Mouse (Mus musculus) lung, adult 2 months (tissue): ENCODE results near the gene Specc1. TPM values are rescaled to one million over a fixed set of nuclear protein-coding genes. Genes with fewer than 3 reads are reported as not detected.

ENCODE experiments used
- DNase-seq: peaks from one replicate; pipeline ENCODE4 v3.0.0; 2022
- H3K4me1 ChIP-seq: fragments of 200-500 bp; 2 replicates; pipeline ENCODE4 v1.6.1; 2011; ENCODE audit warnings: low read length; ENCODE audit not compliant: control insufficient read depth, insufficient read depth
- H3K4me3 ChIP-seq: fragments of 200-500 bp; replicated peaks from 2 replicates; pipeline ENCODE3; 2011; ENCODE audit warnings: low read depth, mild to moderate bottlenecking, control low read depth, low read length; ENCODE audit errors: extremely low read depth
- CTCF ChIP-seq: fragments of 200-500 bp; IDR thresholded peaks from 2 replicates; pipeline ENCODE4 v1.5.1; 2011; ENCODE audit warnings: mild to moderate bottlenecking, low read length, control low read depth; ENCODE audit not compliant: insufficient read depth
- POLR2A ChIP-seq: fragments of 200-500 bp; IDR thresholded peaks from 2 replicates; pipeline ENCODE4 v1.6.1; 2011; ENCODE audit warnings: low read depth, mild to moderate bottlenecking, control low read depth, low read length, borderline replicate concordance; ENCODE audit errors: extremely low read depth
- WGBS: fragments of 180-500 bp; shearing (Covaris S2); methylation state at CpG from one replicate; pipeline ENCODE4 v1.1.7; 2018; 5-methylcytosine and 5-hydroxymethylcytosine counted together
- polyA plus RNA-seq: library from polyadenylated mRNA; depleted of rRNA; stranded (reverse); fragments of >200 nt; gene quantifications from 2 replicates; pipeline ENCODE4 v1.2.3, GENCODE M21; 2012

The Specc1 gene
- polyA plus RNA-seq, 1 experiment: 12.2 TPM

DNA sequence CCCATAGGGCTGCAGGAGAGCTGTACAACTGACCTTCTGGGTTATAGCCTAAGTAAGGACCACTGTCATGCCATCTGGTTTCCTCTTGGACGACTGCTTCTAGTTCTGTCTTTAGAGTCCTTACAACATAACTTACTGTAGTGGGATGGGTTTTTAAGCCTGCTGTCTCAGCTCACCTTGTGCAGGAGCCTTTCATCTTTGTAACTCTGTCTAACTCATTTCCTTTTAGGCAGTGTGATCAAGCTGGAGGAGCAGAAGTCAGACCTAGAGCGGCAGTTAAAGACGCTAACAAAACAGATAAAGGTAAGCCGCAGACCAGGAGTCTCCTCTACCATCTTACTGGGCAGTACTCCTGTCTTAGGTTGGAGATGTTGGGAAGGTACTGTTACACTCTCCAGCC is 175.0 kb downstream of the Specc1 start:
- 77% methylated on average over 4 of the region's 4 CpGs for WGBS
- TF ChIP-seq POLR2A (no peak), CTCF (no peak)
- DNase-seq: no peak
- Histone ChIP-seq H3K4me1 (no peaks in the 10 kb centered on the region), H3K4me3 (no peak overlapping the region)

DNA sequence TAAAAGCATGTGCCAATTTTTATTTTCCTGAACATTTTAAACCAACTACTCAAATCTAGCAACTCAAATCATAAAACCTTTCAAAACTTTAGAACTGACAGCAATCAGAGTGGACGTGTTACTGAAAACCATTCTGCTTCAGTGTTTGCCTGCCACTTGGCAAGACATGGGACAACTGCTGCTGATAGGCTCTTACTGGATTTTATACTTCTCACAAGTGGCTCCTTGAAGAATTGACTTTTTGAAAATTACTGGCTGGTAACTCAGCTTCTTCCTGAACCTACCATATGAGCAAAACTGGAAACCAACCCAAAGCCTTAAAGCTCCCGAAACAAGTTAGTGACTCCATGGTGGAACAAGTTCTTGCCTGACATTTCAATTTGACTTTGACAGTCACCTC is 177.6 kb downstream of the Specc1 start:
- TF ChIP-seq CTCF (no peak), POLR2A (no peak)
- 80% methylated on average over 2 of the region's 2 CpGs for WGBS
- Histone ChIP-seq H3K4me1 (no peaks in the 10 kb centered on the region), H3K4me3 (no peak overlapping the region)
- no peak for DNase-seq

DNA sequence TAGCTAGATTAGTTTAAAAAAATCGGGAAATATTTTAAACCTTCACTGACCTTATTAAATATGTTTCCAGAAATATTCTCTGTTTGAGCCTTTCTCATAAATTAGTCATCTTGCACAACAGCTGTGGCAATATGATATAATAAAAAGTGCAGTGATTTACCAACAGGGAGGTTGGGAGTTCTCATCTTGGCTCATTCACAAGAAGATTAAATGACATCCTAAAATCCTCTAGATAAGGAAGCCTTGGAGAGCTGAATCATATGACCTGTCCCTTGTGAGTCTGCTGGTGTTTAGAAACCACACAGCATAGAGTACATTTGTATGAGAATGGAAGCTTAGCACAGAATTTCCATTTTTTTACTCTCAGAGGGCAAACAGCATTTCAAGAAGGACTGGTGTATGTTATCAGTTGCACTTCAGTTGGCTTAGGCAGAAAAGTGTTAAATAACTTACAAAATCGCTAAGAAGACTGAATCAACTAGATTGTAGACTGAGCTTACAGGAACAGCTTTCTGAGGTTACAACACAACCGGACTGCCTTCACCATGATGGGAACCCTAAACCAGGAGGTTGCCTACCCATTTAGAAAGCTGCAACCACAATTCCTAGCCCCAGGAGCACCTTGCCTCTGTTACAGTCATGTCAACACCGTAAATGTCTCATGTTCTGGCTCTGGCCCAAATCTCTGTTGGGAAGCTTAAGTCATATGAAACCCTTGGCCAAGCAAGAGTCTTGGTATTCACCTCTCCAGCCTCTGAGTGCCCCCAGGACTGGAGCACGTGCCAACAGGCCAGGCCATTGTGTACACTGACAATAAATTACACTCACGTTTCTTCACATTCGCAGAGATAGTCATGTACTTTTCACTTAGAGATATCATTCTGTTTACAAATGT is 188.9 kb downstream of the Specc1 start:
- TF ChIP-seq CTCF (no peak), POLR2A (no peak)
- H3K4me1 ChIP-seq: peaks cover 5% of the 10 kb centered on the region
- no peak overlapping the region for H3K4me3 ChIP-seq
- DNase-seq: peak; percentile 18
- WGBS: 56% methylated on average over 7 of the region's 7 CpGs

DNA sequence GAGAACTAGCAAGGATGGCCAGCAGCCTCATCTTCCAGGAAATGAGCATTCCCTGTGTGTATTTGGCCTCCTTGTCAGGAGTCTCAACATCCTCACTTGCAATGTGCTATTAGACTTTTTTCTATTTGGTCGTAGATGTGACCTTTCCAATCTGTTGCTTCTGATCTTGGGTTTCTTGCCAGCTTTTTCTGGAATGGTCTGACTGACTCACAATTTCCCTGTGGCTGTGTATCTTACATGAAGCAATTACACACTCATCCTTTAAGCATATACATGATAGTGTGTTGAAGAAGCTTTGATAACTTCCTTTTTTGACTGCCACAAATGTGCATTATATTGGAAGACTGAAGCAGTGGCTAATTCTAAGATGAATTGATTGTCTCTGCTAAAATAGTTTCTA is 190.1 kb downstream of the Specc1 start:
- no peak overlapping the region for H3K4me3 ChIP-seq
- TF ChIP-seq CTCF: no peak
- no peak for TF ChIP-seq POLR2A
- DNase-seq: no peak
- H3K4me1 ChIP-seq: peaks cover 5% of the 10 kb centered on the region
- 74% methylated on average over 1 of the region's 1 CpGs for WGBS

DNA sequence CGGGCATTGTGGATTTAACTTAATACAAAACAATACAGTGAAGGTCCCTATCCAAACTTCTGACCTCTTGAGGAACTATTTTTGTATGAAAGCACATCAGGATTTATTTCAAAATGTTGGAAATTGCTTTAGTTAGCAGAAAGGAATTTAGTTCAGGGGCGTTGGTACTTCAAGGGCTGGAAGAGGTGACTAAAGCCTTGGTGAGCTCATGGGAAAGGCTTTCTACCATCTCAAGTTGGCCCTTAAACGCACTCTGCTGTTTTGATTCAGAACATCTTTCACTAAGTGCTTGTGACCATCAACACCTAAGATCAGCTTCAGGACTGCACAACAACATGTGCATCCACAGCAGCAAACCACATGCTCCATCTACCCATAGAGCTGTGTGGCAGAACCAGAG is 191.5 kb downstream of the Specc1 start:
- Histone ChIP-seq H3K4me1 (peaks cover 5% of the 10 kb centered on the region), H3K4me3 (no peak overlapping the region)
- WGBS: 78% methylated on average over 3 of the region's 3 CpGs
- no peak for DNase-seq
- TF ChIP-seq POLR2A (no peak), CTCF (no peak)

DNA sequence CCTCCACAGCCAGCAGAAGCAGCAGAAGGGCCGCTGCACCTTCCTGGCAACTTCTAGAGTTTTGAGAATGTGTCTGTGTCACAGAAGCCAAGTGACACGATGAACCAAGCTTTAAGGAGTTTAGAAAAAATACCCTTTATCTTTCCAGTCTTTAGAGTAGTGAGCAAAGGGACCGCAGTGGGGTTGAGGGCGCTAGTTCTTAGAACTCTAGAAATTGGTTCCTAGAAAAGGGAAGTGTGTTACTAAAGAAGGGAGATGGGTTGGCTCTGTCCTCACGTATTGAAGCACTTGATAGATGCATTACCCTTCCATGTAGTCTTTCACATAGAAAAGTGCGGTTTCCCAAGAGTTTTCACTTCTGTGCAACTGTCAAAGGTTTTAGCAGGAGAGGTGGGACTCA is 191.9 kb downstream of the Specc1 start:
- TF ChIP-seq POLR2A (no peak), CTCF (no peak)
- H3K4me3 ChIP-seq: no peak overlapping the region
- H3K4me1 ChIP-seq: peaks cover 5% of the 10 kb centered on the region
- DNase-seq: no peak
- 73% methylated on average over 6 of the region's 6 CpGs for WGBS

DNA sequence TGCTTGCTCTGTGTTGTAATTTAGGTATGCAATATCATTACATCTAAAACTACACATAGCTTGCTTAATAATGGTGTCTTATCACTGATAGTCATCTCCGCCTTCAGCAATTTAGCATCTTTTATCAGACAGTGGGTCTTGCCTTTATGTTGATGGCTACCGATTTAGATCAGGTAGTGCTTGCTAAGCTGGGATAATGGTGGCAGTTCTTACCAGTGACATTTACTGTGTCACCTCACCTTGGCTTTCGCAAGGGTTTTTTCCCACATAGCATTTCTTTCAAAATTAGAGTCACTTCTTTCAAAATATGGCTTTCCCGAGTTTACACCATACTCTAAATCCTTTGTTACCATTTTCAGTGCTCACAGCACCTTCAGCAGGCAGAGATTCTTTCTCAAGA is 196.5 kb downstream of the Specc1 start:
- WGBS: 90% methylated on average over 4 of the region's 4 CpGs
- DNase-seq: no peak
- Histone ChIP-seq H3K4me3 (no peak overlapping the region), H3K4me1 (no peaks in the 10 kb centered on the region)
- no peak for TF ChIP-seq POLR2A
- TF ChIP-seq CTCF: no peak

DNA sequence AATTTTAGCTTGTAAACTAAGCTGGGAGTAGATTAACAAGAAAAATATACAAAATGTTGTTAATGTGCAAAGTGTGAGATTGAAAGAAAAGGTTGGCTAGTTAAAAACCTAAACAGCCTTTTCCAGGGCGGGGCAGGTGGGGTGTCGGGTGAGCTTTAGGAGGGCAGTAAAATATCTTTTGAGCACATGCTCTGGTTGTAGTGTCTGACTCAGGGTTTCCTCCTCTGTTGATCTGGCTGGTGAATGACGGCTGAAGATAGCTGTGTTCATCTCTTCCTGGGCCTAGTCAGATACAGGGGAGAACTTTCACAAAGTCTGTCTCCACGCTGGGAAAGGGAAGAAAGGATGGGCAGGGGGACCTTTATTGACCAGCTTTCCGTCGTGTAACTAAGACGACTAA is 203.2 kb downstream of the Specc1 start:
- no peaks in the 10 kb centered on the region for H3K4me1 ChIP-seq
- no peak overlapping the region for H3K4me3 ChIP-seq
- no peak for DNase-seq
- no peak for TF ChIP-seq CTCF
- no peak for TF ChIP-seq POLR2A
- WGBS: 93% methylated on average over 7 of the region's 7 CpGs

DNA sequence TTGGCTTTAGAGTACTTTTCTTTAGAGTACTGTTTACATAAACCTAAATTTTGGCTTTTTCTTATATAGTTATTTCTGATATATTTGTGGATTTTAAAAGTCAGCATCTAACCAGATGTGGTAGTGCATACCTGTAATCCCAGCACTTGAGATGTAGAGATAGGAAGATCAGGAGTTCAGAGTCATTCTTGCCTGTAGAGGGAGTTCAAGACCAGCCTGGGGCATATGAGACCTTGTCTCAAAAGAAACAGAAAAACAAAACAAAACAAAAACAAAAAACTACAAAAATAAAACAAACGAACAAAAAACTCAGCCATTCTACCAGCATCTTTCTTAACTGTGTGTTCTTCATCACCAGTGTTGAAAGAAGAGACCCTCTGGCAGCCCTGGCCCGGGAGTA is 204.9 kb downstream of the Specc1 start:
- no peak for DNase-seq
- 86% methylated on average over 2 of the region's 2 CpGs for WGBS
- H3K4me1 ChIP-seq: no peaks in the 10 kb centered on the region
- no peak for TF ChIP-seq POLR2A
- no peak for TF ChIP-seq CTCF
- no peak overlapping the region for H3K4me3 ChIP-seq

DNA sequence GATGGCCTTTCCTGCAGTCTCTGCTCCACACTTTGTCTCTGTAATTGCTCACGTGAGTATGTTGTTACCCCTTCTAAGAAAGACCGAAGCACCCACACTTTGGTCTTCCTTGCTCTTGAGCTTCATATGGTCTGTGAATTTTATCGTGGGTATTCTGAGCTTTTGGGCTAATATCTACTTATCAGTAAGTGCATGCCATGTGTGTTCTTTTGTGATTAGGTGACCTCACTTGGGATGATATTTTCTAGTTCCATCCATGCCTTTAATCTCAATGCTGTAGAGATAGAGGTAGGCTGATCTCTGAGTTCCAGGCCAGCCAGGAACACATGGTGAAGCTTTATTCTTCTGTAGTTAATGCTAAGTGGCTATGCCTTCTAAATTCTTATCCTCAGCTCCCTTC is 207.8 kb downstream of the Specc1 start:
- no peak for DNase-seq
- no peak for TF ChIP-seq CTCF
- WGBS: 92% methylated on average over 3 of the region's 3 CpGs
- Histone ChIP-seq H3K4me3 (no peak overlapping the region), H3K4me1 (no peaks in the 10 kb centered on the region)
